Mouse (Mus musculus): ENCODE data around the gene Gtpbp2. TPM values are rescaled to one million over a fixed set of nuclear protein-coding genes. Genes with fewer than 3 reads are reported as not detected.

Gtpbp2 gene
- polyA plus RNA-seq, 1 experiment from 2014 or later, result 31.1 TPM

DNA sequence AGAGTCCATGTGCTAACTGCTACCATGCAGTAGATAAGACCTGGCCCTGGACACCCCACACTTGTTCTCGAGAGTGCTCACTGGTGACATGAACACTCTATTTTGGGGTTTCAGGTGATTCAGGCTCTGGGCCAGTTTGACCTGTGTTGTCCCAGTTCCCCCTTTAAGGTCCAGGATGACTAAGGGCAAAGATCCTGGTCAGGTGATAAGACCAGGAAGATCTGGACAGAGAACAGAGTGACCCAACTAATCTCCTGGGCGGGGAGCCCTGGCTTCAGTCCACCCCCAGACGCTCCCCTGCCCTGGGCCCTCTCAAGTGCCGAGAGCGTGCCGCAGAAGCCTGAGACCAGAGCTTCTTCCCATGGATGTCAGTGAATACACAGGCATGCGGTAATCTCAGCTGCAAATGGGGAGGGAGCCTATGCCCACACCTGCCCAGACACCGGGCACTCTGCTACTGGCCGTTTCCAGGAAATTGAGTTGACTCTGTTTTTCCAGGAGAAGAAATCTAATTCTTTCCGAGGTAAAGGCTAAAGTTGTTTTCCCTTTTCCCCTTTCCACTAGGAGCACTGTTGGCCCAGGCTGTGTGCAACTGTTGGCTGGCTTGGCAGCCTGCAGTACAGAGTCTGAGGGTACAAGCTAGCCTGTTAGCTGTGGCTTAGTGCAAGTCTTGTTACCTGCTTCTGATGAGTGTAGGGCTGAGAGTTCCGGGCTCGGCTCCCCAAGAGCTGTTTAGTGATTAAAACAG lies 36.7 kb upstream of the Gtpbp2 start:
- WGBS, result 87% methylated on average over 12 of the region's 12 CpGs
- ATAC-seq (replicated peaks; ENCODE audit: low FRiP score) (no peak), DNase-seq (ENCODE audit: low spot score) (no peak)
- Histone ChIP-seq H3K4me2 (no peak overlapping the region), H3K9ac (ENCODE audit: low read depth, low read length) (no peak overlapping the region), H3K4me3 (ENCODE audit: low read depth, low read length) (no peak overlapping the region), H3K36me3 (ENCODE audit: control insufficient read depth, insufficient read depth, low read length) (peaks cover 63% of the 10 kb centered on the region), H3K27ac (ENCODE audit: low read depth, low read length) (no peak overlapping the region), H3K4me1 (replicated peaks; ENCODE audit: control insufficient read depth, insufficient read depth, low read length) (peaks cover 3% of the 10 kb centered on the region; the same call in 1 of the 2 replicates), H3K27me3 (replicated peaks; ENCODE audit: control insufficient read depth, insufficient read depth, low read length) (no peaks in the 10 kb centered on the region), H3K9me3 (ENCODE audit: control insufficient read depth, low read length) (no peaks in the 10 kb centered on the region)

DNA sequence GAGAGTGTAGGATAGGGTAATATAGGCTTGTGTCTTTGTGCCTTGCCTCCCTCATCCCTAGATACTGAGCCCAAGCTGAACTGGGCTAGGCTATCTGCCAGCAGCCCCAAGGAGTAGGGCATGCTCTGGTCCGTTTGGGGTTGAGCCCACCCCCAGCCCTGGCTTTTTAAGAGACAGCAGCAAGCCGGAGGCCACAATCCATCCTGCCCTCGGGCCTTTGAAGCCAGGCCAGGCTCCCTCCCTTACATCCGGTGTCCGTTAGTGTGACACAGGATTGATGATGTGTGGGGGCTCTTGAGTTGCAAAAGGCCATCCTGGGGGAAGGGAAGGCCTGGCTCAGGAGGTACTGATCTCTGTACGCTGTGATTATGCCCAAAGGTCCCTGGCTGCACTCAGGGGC lies 34.2 kb upstream of the Gtpbp2 start:
- Histone ChIP-seq H3K4me3 (ENCODE audit: low read depth, low read length) (no peak overlapping the region), H3K9me3 (ENCODE audit: control insufficient read depth, low read length) (no peaks in the 10 kb centered on the region), H3K27ac (ENCODE audit: low read depth, low read length) (no peak overlapping the region), H3K4me2 (no peak overlapping the region), H3K9ac (ENCODE audit: low read depth, low read length) (no peak overlapping the region), H3K4me1 (replicated peaks; ENCODE audit: control insufficient read depth, insufficient read depth, low read length) (peaks cover 3% of the 10 kb centered on the region; the same call in 1 of the 2 replicates), H3K36me3 (ENCODE audit: control insufficient read depth, insufficient read depth, low read length) (peaks cover 56% of the 10 kb centered on the region), H3K27me3 (replicated peaks; ENCODE audit: control insufficient read depth, insufficient read depth, low read length) (no peaks in the 10 kb centered on the region)
- DNase-seq (ENCODE audit: low spot score) (no peak), ATAC-seq (replicated peaks; ENCODE audit: low FRiP score) (no peak)
- WGBS, result 76% methylated on average over 6 of the region's 6 CpGs

DNA sequence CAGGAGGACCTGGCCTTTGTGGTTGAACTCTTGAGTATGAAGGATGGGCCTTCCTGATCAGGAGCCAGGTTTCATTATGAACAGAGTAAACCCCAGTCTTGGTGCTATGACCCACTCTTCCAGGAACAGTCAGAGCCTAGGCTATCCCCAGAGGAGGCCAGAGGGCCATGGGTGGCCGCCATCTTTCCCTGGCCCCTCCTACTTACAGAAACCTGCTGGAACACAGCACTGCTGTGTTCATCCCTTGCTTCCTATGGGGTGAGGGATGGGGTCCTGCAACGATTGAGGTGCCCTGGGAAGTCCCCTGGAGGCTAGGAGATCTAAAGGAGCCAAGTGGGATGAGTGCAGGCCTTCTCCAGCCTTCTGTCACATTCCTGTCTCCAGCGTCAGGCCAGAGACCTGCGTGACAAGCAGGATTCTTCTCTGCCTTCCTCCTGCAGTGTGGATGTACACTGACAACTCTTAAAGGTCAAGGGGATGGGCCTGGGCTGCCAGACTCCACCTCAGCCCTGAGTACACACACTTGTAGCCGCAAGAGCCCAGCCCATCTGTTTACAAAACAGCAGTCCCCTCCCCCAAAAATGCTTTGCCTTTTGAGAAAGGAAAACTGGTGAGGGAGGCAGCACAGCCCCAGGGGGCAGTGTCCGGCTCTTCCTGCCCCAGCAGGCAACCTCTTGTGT lies 32.9 kb upstream of the Gtpbp2 start:
- 75% methylated on average over 6 of the region's 6 CpGs for WGBS
- no peak for ATAC-seq (replicated peaks; ENCODE audit: low FRiP score)
- Histone ChIP-seq H3K4me2 (no peak overlapping the region), H3K27ac (ENCODE audit: low read depth, low read length) (no peak overlapping the region), H3K27me3 (replicated peaks; ENCODE audit: control insufficient read depth, insufficient read depth, low read length) (no peaks in the 10 kb centered on the region), H3K36me3 (ENCODE audit: control insufficient read depth, insufficient read depth, low read length) (peaks cover 49% of the 10 kb centered on the region), H3K4me1 (replicated peaks; ENCODE audit: control insufficient read depth, insufficient read depth, low read length) (peaks cover 3% of the 10 kb centered on the region; the same call in 1 of the 2 replicates), H3K4me3 (ENCODE audit: low read depth, low read length) (no peak overlapping the region), H3K9me3 (ENCODE audit: control insufficient read depth, low read length) (no peaks in the 10 kb centered on the region), H3K9ac (ENCODE audit: low read depth, low read length) (no peak overlapping the region)
- no peak for DNase-seq (ENCODE audit: low spot score)

DNA sequence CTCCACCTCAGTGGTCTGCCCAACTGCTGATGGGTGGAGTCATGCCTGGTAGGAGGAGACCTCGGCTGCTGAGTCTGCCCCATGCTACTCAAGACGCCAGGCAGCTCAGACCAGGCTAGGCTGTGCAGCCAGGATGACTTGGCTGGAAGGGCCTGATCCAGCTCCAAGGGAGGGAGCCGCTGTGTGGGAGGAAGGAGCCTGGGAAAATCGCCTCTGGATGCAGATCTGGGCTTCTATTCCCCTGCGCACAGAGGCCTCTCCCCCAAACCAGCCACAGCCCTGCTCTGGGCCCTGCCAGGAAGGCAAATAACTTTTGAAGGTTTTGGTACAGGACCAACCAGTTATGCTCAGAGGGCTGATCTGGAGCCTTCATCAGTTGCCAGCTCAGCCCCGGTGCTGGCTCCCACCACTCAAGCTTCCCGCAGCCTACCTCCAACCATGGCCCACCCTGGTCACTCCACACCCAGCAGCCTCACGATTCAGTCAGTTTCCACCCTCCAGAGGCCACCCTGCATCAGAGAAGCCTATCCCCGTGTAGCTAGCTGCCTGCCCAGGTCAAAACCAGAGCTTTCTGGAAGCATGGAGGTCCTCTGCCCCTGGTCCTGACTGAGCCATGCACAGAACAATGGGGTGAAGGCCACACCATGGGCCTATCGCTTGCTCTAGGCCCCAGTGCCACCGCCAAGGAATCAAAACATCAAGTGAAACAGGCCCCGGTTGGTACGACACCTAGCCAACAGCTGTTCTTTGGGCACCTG lies 30.9 kb upstream of the Gtpbp2 start:
- H3K4me2 ChIP-seq, result no peak overlapping the region
- H3K36me3 ChIP-seq (ENCODE audit: control insufficient read depth, insufficient read depth, low read length), result peaks cover 31% of the 10 kb centered on the region
- no peak overlapping the region for H3K27ac ChIP-seq (ENCODE audit: low read depth, low read length)
- H3K27me3 ChIP-seq (replicated peaks; ENCODE audit: control insufficient read depth, insufficient read depth, low read length), result no peaks in the 10 kb centered on the region
- 80% methylated on average over 13 of the region's 13 CpGs for WGBS
- H3K9ac ChIP-seq (ENCODE audit: low read depth, low read length), result no peak overlapping the region
- DNase-seq (ENCODE audit: low spot score) (no peak), ATAC-seq (replicated peaks; ENCODE audit: low FRiP score) (no peak)
- no peak overlapping the region for H3K4me3 ChIP-seq (ENCODE audit: low read depth, low read length)
- peaks cover 3% of the 10 kb centered on the region; the same call in 1 of the 2 replicates for H3K4me1 ChIP-seq (replicated peaks; ENCODE audit: control insufficient read depth, insufficient read depth, low read length)
- no peaks in the 10 kb centered on the region for H3K9me3 ChIP-seq (ENCODE audit: control insufficient read depth, low read length)

DNA sequence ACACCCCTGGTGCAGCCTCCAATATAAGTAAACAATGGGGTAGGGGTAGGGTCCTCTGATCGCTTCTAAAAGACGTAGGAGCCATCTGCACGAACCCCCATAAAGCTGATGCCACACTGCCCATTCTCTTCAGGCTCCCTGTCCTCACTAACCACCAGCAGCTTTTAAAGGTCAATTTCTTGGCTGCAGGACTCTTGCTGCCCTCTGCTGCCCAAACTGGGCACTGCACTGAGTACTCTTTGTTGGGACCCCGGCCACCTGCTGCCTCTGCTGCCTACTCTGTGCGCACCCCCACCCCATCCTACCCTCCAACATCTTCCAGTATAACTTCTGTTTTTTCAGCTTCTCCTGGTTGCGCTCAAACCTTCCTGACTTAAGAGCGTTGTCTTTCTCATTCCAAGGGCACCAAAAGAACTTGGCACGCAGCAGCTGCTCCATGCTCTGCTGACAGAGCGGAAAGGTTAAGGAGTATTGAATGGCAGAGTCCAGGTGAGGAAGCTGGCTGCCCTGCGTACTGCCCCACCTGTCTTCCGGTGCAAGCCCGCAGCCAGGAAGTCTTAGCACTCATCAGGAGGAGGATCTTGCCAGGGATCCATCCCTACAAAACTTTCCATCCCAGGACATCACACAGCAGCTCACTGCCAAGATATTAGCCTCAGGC lies 28.6 kb upstream of the Gtpbp2 start:
- Histone ChIP-seq H3K4me1 (replicated peaks; ENCODE audit: control insufficient read depth, insufficient read depth, low read length) (no peaks in the 10 kb centered on the region; the same call in 1 of the 2 replicates), H3K4me3 (ENCODE audit: low read depth, low read length) (no peak overlapping the region), H3K4me2 (no peak overlapping the region), H3K9ac (ENCODE audit: low read depth, low read length) (no peak overlapping the region), H3K36me3 (ENCODE audit: control insufficient read depth, insufficient read depth, low read length) (peaks cover 16% of the 10 kb centered on the region; the same call in 1 of the 2 replicates), H3K27ac (ENCODE audit: low read depth, low read length) (no peak overlapping the region), H3K9me3 (ENCODE audit: control insufficient read depth, low read length) (no peaks in the 10 kb centered on the region), H3K27me3 (replicated peaks; ENCODE audit: control insufficient read depth, insufficient read depth, low read length) (no peaks in the 10 kb centered on the region)
- DNase-seq (ENCODE audit: low spot score), result peak; percentile 67
- no peak for ATAC-seq (replicated peaks; ENCODE audit: low FRiP score)
- 18% methylated on average over 12 of the region's 12 CpGs for WGBS

DNA sequence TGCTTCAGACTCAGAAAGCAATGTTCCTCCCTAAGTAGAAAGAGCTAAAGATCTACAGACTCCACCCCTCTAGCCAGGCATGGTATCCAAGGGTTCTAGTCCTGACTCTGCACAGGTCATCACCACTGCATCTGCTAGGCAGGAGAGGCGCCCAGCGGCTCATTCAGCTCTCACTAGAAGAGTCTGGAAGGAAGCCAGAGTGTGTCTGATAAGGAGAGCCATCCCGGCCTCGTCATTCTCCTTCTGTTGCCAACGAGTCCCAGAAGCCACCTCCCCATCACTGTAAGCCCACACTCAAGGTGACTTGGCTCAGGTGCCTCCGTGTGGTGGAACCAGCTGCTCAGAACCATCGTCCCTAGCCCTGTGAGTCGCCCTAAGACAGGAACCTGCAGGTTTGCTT lies 28.0 kb upstream of the Gtpbp2 start:
- Histone ChIP-seq H3K4me1 (replicated peaks; ENCODE audit: control insufficient read depth, insufficient read depth, low read length) (no peaks in the 10 kb centered on the region; the same call in 1 of the 2 replicates), H3K27me3 (replicated peaks; ENCODE audit: control insufficient read depth, insufficient read depth, low read length) (no peaks in the 10 kb centered on the region), H3K4me2 (no peak overlapping the region), H3K27ac (ENCODE audit: low read depth, low read length) (no peak overlapping the region), H3K9ac (ENCODE audit: low read depth, low read length) (no peak overlapping the region), H3K9me3 (ENCODE audit: control insufficient read depth, low read length) (no peaks in the 10 kb centered on the region), H3K36me3 (ENCODE audit: control insufficient read depth, insufficient read depth, low read length) (peaks cover 14% of the 10 kb centered on the region; the same call in 1 of the 2 replicates), H3K4me3 (ENCODE audit: low read depth, low read length) (no peak overlapping the region)
- no peak for ATAC-seq (replicated peaks; ENCODE audit: low FRiP score)
- 47% methylated on average over 8 of the region's 8 CpGs for WGBS
- no peak for DNase-seq (ENCODE audit: low spot score)

DNA sequence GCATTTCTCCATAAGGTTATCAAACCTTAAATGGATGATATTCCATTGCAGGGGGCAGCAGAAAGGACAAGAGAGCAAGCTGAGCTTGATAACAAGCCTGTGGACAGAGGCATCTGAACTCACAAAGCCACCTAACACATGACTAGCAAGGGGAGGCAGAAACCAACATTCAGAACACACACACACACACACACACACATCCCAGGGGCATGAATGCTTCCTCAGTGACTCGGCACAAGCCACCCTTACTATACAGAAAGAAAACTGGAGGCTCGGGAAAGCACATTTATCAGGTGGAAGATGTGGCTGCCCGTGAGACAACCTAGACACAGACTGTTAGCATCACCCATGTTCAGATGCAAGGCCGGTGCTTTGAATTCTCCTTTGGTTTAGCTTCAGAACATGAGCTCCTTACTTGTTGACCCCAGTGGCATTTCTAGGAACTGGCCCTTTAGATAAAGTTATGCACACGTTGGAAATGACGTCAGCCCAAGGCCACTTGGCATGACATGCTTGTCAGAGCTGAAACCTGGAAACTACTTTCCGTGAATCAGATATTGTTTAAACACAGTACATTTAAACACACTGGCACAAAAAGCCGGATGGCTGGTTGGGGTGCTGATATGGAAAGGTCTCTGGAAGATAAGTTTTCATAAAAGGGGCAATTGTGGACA lies 22.1 kb upstream of the Gtpbp2 start:
- ATAC-seq (replicated peaks; ENCODE audit: low FRiP score), result no peak
- H3K4me1 ChIP-seq (replicated peaks; ENCODE audit: control insufficient read depth, insufficient read depth, low read length), result 0 out of 2 replicates have a peak, but pooled peaks cover 4% of the 10 kb centered on the region
- no peaks in the 10 kb centered on the region for H3K27me3 ChIP-seq (replicated peaks; ENCODE audit: control insufficient read depth, insufficient read depth, low read length)
- no peak for DNase-seq (ENCODE audit: low spot score)
- H3K4me2 ChIP-seq, result no peak overlapping the region
- H3K4me3 ChIP-seq (ENCODE audit: low read depth, low read length), result no peak overlapping the region
- H3K27ac ChIP-seq (ENCODE audit: low read depth, low read length), result no peak overlapping the region
- no peaks in the 10 kb centered on the region for H3K36me3 ChIP-seq (ENCODE audit: control insufficient read depth, insufficient read depth, low read length)
- WGBS, result 51% methylated on average over 8 of the region's 8 CpGs
- H3K9ac ChIP-seq (ENCODE audit: low read depth, low read length), result no peak overlapping the region
- H3K9me3 ChIP-seq (ENCODE audit: control insufficient read depth, low read length), result no peaks in the 10 kb centered on the region

DNA sequence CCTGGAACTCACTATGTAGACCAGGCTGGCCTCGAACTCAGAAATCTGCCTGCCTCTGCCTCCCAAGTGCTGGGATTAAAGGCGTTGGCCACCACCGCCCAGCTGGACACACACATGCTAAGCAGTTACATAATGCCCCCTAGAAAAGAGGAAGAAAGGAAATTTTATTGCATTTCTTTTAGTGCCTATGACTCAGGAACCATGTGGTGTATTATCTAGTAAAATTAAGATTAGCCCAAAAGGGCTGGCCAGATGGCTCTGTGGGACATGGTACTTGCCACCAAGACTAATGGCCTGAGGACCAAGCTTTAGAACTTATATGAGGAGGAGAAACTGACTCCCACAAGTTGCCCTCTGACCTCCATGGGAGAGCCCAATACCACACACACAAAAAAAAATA lies 21.0 kb upstream of the Gtpbp2 start:
- ATAC-seq (replicated peaks; ENCODE audit: low FRiP score) (no peak), DNase-seq (ENCODE audit: low spot score) (no peak)
- no peaks in the 10 kb centered on the region for H3K9me3 ChIP-seq (ENCODE audit: control insufficient read depth, low read length)
- no peak overlapping the region for H3K9ac ChIP-seq (ENCODE audit: low read depth, low read length)
- H3K4me1 ChIP-seq (replicated peaks; ENCODE audit: control insufficient read depth, insufficient read depth, low read length), result peaks cover 8% of the 10 kb centered on the region
- no peak overlapping the region for H3K4me2 ChIP-seq
- 76% methylated on average over 3 of the region's 3 CpGs for WGBS
- no peak overlapping the region for H3K27ac ChIP-seq (ENCODE audit: low read depth, low read length)
- no peaks in the 10 kb centered on the region for H3K27me3 ChIP-seq (replicated peaks; ENCODE audit: control insufficient read depth, insufficient read depth, low read length)
- no peak overlapping the region for H3K4me3 ChIP-seq (ENCODE audit: low read depth, low read length)
- H3K36me3 ChIP-seq (ENCODE audit: control insufficient read depth, insufficient read depth, low read length), result no peaks in the 10 kb centered on the region
